8 mouse cellular contexts compared by ENCODE assay signal in the genomic region with DNA sequence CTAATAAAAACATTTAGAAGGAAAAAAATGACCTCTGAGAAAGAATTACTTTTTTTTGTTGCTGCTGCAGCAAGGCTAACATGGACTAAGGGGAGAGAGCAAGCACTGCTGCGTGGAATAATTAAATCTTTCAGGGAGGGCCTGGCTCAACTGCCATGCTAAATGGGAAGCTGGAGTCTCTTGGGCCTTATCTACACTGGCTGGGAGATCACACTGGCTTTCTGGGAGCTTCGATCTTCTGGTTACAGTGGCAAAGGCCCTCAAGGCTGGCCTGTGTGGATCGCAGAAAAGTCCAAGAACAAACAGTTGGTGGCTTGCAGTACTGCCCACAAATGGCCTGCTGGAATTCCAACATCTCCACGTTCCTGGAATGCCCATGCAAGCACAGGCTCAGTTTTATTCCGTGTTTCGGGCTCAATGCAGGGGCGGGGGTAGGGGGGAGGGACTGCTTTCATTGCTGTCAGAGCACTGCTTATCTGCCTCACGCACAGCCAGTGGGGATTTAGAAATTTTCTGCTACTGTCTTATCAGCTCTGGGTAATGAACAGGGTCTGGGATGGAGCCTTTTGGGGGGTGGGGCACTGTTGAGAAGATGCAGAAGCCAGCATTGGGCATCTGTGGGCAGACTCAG.
A peak's percentile ranks its signal among the peaks of the same experiment; 100 is the strongest.
DNase-seq lines count a peak whose midpoint lies in the region; ATAC-seq and TF ChIP-seq lines count a peak whose summit lies in the region.

No protein-coding gene starts in this region.

- peaks cover 72% of the 10 kb centered on the region for H3K4me1 ChIP-seq in lung, embryonic 15.5 days
- H3K4me1 ChIP-seq in liver, embryonic 11.5 days (replicated peaks; ENCODE audit: control insufficient read depth, insufficient read depth, low read length) = peaks cover 12% of the 10 kb centered on the region; the same call in 1 of the 2 replicates

- no peaks in the 10 kb centered on the region for H3K9me3 ChIP-seq in lung, embryonic 15.5 days
- H3K9me3 ChIP-seq in liver, embryonic 11.5 days (ENCODE audit: control insufficient read depth, low read length) = no peaks in the 10 kb centered on the region

- H3K4me2 ChIP-seq in lung, embryonic 15.5 days = no peak overlapping the region
- no peak overlapping the region for H3K4me2 ChIP-seq in liver, embryonic 11.5 days

- H3K4me3 ChIP-seq in gastrocnemius, adult 2 months = no peak overlapping the region
- no peak overlapping the region for H3K4me3 ChIP-seq in lung, embryonic 15.5 days
- H3K4me3 ChIP-seq in liver, embryonic 11.5 days (ENCODE audit: low read depth, low read length) = no peak overlapping the region

- peak overlapping the region; percentile 54 for H3K27ac ChIP-seq in gastrocnemius, adult 2 months
- H3K27ac ChIP-seq in lung, embryonic 15.5 days = peak overlapping the region; percentile 27; the same call in 1 of the 2 replicates
- H3K27ac ChIP-seq in liver, embryonic 11.5 days (ENCODE audit: low read depth, low read length) = peak overlapping the region; percentile 58

- 22% methylated on average over 8 of the region's 8 CpGs for WGBS in lung, embryonic 15.5 days
- 26% methylated on average over 8 of the region's 8 CpGs for WGBS in liver, embryonic 11.5 days

- DNase-seq in gastrocnemius, adult 2 months = no peak
- DNase-seq in gastrocnemius, postnatal 10 days = no peak
- no peak for DNase-seq in lung, adult 18-20 months
- DNase-seq in liver, embryonic 11.5 days (ENCODE audit: low spot score) = peak; percentile 36
- DNase-seq in yolk sac, embryonic 10.5 days (ENCODE audit: low spot score) = peak; percentile 69
- no peak for DNase-seq in urinary bladder, postnatal 36 days (ENCODE audit: low spot score in 2 of 2)
- DNase-seq in spleen, postnatal 4 days (ENCODE audit: low spot score in 2 of 2) = no peak

- no peak overlapping the region for H3K9ac ChIP-seq in lung, embryonic 15.5 days
- no peak overlapping the region for H3K9ac ChIP-seq in liver, embryonic 11.5 days (ENCODE audit: low read depth, low read length)

- no peaks in the 10 kb centered on the region for H3K36me3 ChIP-seq in lung, embryonic 15.5 days
- no peaks in the 10 kb centered on the region for H3K36me3 ChIP-seq in liver, embryonic 11.5 days (ENCODE audit: control insufficient read depth, insufficient read depth, low read length)

- TF ChIP-seq CTCF in gastrocnemius, adult 2 months (IDR thresholded peaks at IDR 0.05) = no peak

- no peaks in the 10 kb centered on the region for H3K27me3 ChIP-seq in lung, embryonic 15.5 days
- H3K27me3 ChIP-seq in liver, embryonic 11.5 days (replicated peaks; ENCODE audit: control insufficient read depth, insufficient read depth, low read length) = no peaks in the 10 kb centered on the region

- intact Hi-C loops in gastrocnemius, adult 2 months (cut with DNase I) = no loop called here

- ATAC-seq in lung, embryonic 15.5 days (ENCODE audit: borderline replicate concordance, extremely low read depth, low FRiP score, low TSS enrichment) = no peak; the same call in 1 of the 2 replicates
- peak; percentile 44; the same call in 1 of the 2 replicates for ATAC-seq in liver, embryonic 11.5 days (replicated peaks; ENCODE audit: low FRiP score)

Comparison
In these comparisons a context has a peak if more than half of its experiments do, and no peak if none do; other contexts are left out.
1. DNase-seq: peak in liver, embryonic 11.5 days (single experiment) and yolk sac, embryonic 10.5 days (single experiment); none in gastrocnemius, adult 2 months (single experiment), gastrocnemius, postnatal 10 days (single experiment), lung, adult 18-20 months (0 of 2), urinary bladder, postnatal 36 days (0 of 2) and spleen, postnatal 4 days (0 of 2).
2. Peak in every context shown above with its lines, with median percentiles within 50 percentile points of each other: H3K27ac ChIP-seq.